Mouse (Mus musculus) heart, postnatal 14 days (tissue): Measurements from ENCODE around the gene Gm29735. TPM values are rescaled to one million over a fixed set of nuclear protein-coding genes. Genes with fewer than 3 reads are reported as not detected.
A peak's percentile ranks its signal among the peaks of the same experiment; 100 is the strongest.
"Not testable (repeated sequence)": the region's sequence is repeated elsewhere in the genome, so short reads cannot be mapped to it uniquely, and the experiment has no call there.

Experiments
- DNase-seq, 2 experiments: peaks; one replicate each; pipeline ENCODE4 v3.0.0; 2021 to 2022
- intact Hi-C: fragments of 180-260 bp; cut with DNase I; formaldehyde crosslinking; loops from one replicate; pipeline ENCODE4 v1.15.1; 2025
- total RNA-seq, 2 experiments: library from RNA; stranded (reverse); gene quantifications; 2 replicates each; pipeline ENCODE4 v1.2.3; 2021

Gm29735 gene
- total RNA-seq, 2 experiments from 2014 or later = not detected

DNA sequence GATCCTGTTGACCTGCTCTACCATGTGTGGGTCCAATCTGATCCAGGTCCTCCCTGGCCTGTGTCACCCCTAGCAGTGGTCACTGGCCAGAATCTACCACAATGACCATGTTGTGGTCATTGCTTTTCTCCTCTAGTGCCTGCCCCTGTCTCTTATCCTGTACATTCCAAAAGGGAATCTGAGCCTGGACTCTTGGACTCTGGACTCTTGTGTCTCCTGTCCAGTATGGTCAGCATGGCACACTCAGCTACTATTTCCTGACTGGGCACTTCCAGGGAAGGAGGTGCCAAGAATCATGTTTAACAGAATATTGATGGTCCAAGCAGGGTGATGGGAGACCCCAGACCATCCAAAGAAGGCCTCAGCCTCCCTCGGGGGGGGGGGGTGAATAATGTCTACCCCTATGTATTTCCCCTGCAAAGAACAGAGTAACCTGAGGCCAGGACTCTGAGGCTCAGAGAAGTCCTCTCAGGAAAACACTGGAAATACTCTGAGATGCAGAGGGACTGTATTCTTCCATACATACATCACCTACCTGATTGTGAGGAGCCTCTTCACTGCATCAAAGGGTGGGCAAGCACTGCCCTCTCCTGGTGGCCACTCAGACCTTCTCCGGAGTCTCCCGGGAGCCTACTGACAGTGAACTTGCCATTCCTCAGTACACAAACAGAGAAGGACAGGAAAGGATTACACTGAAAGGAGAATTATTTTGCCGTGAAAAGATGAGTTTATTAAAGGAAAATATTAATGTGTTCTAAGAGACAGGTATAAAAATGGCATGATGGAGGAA is 22.5 kb downstream of the Gm29735 start:
- intact Hi-C loops = no loop called here
- DNase-seq = peak; percentile 8 to 42

DNA sequence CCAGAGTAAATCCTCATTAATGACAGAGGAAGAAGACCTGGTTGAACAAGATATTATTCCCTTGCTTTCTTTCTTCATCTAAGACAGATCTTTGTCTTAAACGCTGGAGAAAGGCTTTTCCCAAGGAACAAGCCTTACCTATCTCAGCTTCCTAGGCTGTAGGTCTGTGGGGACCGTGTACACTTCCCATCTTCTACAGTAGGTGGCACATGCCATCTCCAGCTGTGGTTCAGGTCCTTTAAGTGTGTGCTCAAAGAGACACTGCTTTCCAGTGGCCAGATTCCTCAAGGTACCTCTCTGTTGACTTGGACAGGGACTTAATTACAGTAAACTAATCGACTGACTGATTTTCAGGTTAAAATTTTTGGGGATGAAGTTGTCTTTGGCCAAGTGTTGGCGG is 28.1 kb downstream of the Gm29735 start:
- intact Hi-C loops = no loop called here
- DNase-seq = no peak

DNA sequence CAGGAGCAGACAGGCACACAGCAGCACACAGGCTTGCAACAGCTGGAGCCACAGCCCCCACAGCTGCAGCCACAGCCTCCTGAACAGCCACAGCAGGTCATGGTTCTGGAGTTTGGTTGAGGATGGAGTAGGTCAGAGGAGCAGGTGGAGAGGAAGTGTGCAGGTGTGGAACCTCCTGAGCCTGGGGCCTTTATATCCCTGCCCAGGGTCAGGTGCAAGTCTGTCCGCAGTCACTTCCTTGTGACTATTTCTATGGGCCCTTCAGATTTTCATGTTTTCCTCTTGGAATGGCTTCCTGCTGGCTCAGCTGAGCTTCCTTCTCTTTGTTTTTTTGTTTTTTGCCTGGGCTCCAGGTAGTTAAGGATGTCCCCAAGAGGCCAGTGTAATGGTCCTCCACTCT is 36.3 kb downstream of the Gm29735 start, which contains the start of gene Gm45618:
TSS of gene Gm45618 (minus strand) at position 101 of the 400 bp plus-strand sequence.
- DNase-seq, intact Hi-C loops: not testable (repeated sequence)

DNA sequence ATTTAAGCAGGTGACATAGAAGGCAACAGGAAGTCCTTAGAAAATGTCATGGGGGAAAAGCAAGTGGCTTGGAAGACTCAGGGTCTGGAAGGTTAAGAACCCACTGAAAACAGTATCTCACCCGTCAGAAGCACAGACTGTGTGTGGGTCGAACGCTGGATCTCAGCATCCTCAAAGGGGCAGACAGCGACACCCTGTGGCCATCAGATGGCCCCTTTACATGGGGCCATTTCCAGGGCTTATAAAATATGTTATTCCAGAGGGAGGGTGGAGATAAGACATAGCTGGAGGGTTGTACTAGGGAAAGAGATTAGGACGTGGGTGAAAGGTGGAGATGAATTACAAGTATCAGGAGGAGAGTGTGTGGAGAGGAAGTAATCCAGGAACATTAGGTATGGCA is 37.3 kb downstream of the Gm29735 start:
- peak in 1 of 2 experiments; percentile 18 for DNase-seq
- intact Hi-C loops = no loop called here

Other genes starting within 250 kb of the Gm29735 start
- gene Tollip, start 238.6 kb downstream of the Gm29735 start, total RNA-seq = 10 to 100 TPM; 46.1 to 48.6 TPM
- gene Brsk2, start 207.4 kb downstream of the Gm29735 start, total RNA-seq = under 1 TPM; 0.12 to 0.46 TPM
- gene Mob2, start 96.0 kb downstream of the Gm29735 start, total RNA-seq = 10 to 100 TPM; 39.9 to 43.0 TPM
- gene Dusp8, start 61.3 kb downstream of the Gm29735 start, total RNA-seq = 10 to 100 TPM; 29.2 to 35.4 TPM
- not detected for gene Gm45618, start 36.4 kb downstream of the Gm29735 start, total RNA-seq
- not detected for gene Gm39115, start 21.1 kb downstream of the Gm29735 start, total RNA-seq
- gene Gm45337, start 12.5 kb downstream of the Gm29735 start, total RNA-seq = not detected
- gene Gm4553, start 8.6 kb upstream of the Gm29735 start, total RNA-seq = not detected
- gene Krtap5-2, start 18.9 kb upstream of the Gm29735 start, total RNA-seq = not detected
- not detected for gene Gm10153, start 33.3 kb upstream of the Gm29735 start, total RNA-seq
- gene Krtap5-3, start 44.3 kb upstream of the Gm29735 start, total RNA-seq = not detected
- gene Gm7579, start 54.7 kb upstream of the Gm29735 start, total RNA-seq = not detected
- gene Krtap5-5, start 72.9 kb upstream of the Gm29735 start, total RNA-seq = not detected
- not detected for gene Gm40460, start 84.0 kb upstream of the Gm29735 start, total RNA-seq
- gene Gm2431, start 101.2 kb upstream of the Gm29735 start, total RNA-seq = not detected
- gene Gm4559, start 117.2 kb upstream of the Gm29735 start, total RNA-seq = not detected
- not detected for gene Krtap5-1, start 140.0 kb upstream of the Gm29735 start, total RNA-seq
- gene Krtap5-4, start 146.4 kb upstream of the Gm29735 start, total RNA-seq = not detected
- 1 to 10 TPM; 1.7 to 2.1 TPM for gene Ifitm10, start 216.6 kb upstream of the Gm29735 start, total RNA-seq
- gene Gm49369, start 225.6 kb upstream of the Gm29735 start, total RNA-seq = 1 to 10 TPM; 2.4 to 6.7 TPM
- gene Ctsd, start 230.9 kb upstream of the Gm29735 start, total RNA-seq = 100 to 1,000 TPM; 572 to 613 TPM